Mouse (Mus musculus): ENCODE results near the gene Col1a1. TPM values are rescaled to one million over a fixed set of nuclear protein-coding genes. Genes with fewer than 3 reads are reported as not detected.

Col1a1 gene
- polyA plus RNA-seq, 1 experiment from 2014 or later, result 1,157 TPM

GRCm38 (mm10) chr11:94929599-94929998 is 6.4 kb upstream of the Col1a1 start:
- WGBS, result 19% methylated on average over 9 of the region's 9 CpGs
- ATAC-seq (ENCODE audit: insufficient number of reproducible peaks, insufficient read depth, low FRiP score, low read depth), result no peak
- Histone ChIP-seq H3K27me3 (ENCODE audit: control insufficient read depth, insufficient read depth, low read length) (no peaks in the 10 kb centered on the region), H3K36me3 (ENCODE audit: control insufficient read depth, insufficient read depth, low read length) (no peaks in the 10 kb centered on the region), H3K9me3 (ENCODE audit: control insufficient read depth, low read depth, low read length) (no peaks in the 10 kb centered on the region), H3K27ac (ENCODE audit: low read length) (peak overlapping the region; percentile 96), H3K9ac (replicated peaks; ENCODE audit: low read depth, low read length) (no peak overlapping the region), H3K4me2 (replicated peaks; ENCODE audit: low read depth, low read length) (peak overlapping the region; percentile 32; the same call in 1 of the 2 replicates), H3K4me1 (ENCODE audit: control insufficient read depth, insufficient read depth, low read length) (peaks cover 56% of the 10 kb centered on the region), H3K4me3 (ENCODE audit: low read depth, low read length) (no peak overlapping the region)

DNA sequence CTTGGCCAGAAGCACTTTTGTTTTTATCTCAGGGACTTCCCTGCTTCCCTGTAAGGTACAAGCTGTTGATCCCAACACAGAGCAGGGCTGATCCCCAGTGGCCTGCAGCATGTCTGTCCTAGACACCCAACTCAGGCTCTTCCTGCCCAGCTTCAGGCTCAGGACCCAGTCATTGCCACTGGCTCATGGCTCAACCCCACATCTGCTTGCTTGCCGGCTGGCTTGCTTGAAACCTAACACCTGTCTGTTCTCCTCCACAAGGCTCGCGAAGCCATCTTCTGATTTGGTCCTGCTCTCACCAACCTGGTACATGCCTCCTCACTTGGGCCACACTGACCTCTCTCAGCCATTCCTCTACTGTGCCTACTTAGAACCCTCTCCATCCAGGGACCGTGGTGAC is 5.9 kb upstream of the Col1a1 start:
- H3K4me2 ChIP-seq (replicated peaks; ENCODE audit: low read depth, low read length), result no peak overlapping the region
- 23% methylated on average over 4 of the region's 4 CpGs for WGBS

GRCm38 (mm10) chr11:94933584-94933983 is 2.4 kb upstream of the Col1a1 start:
- H3K27me3 ChIP-seq (ENCODE audit: control insufficient read depth, insufficient read depth, low read length), result no peaks in the 10 kb centered on the region
- H3K36me3 ChIP-seq (ENCODE audit: control insufficient read depth, insufficient read depth, low read length), result peaks cover 4% of the 10 kb centered on the region; the same call in 1 of the 2 replicates
- no peaks in the 10 kb centered on the region for H3K9me3 ChIP-seq (ENCODE audit: control insufficient read depth, low read depth, low read length)
- H3K27ac ChIP-seq (ENCODE audit: low read length), result peak overlapping the region; percentile 96
- no peak overlapping the region for H3K9ac ChIP-seq (replicated peaks; ENCODE audit: low read depth, low read length)
- H3K4me3 ChIP-seq (ENCODE audit: low read depth, low read length), result no peak overlapping the region
- H3K4me2 ChIP-seq (replicated peaks; ENCODE audit: low read depth, low read length), result peak overlapping the region; percentile 28; the same call in 1 of the 2 replicates
- ATAC-seq (ENCODE audit: insufficient number of reproducible peaks, insufficient read depth, low FRiP score, low read depth), result no peak
- WGBS, result 6% methylated on average over 8 of the region's 8 CpGs
- peaks cover 47% of the 10 kb centered on the region for H3K4me1 ChIP-seq (ENCODE audit: control insufficient read depth, insufficient read depth, low read length)

More for the DNA sequence above, 5.9 kb upstream of the Col1a1 start:
- H3K4me3 ChIP-seq (ENCODE audit: low read depth, low read length), result no peak overlapping the region
- no peak for ATAC-seq (ENCODE audit: insufficient number of reproducible peaks, insufficient read depth, low FRiP score, low read depth)
- peaks cover 61% of the 10 kb centered on the region for H3K4me1 ChIP-seq (ENCODE audit: control insufficient read depth, insufficient read depth, low read length)
- H3K27ac ChIP-seq (ENCODE audit: low read length), result peak overlapping the region; percentile 96
- no peaks in the 10 kb centered on the region for H3K27me3 ChIP-seq (ENCODE audit: control insufficient read depth, insufficient read depth, low read length)
- no peak overlapping the region for H3K9ac ChIP-seq (replicated peaks; ENCODE audit: low read depth, low read length)
- no peaks in the 10 kb centered on the region for H3K36me3 ChIP-seq (ENCODE audit: control insufficient read depth, insufficient read depth, low read length)
- H3K9me3 ChIP-seq (ENCODE audit: control insufficient read depth, low read depth, low read length), result no peaks in the 10 kb centered on the region

DNA sequence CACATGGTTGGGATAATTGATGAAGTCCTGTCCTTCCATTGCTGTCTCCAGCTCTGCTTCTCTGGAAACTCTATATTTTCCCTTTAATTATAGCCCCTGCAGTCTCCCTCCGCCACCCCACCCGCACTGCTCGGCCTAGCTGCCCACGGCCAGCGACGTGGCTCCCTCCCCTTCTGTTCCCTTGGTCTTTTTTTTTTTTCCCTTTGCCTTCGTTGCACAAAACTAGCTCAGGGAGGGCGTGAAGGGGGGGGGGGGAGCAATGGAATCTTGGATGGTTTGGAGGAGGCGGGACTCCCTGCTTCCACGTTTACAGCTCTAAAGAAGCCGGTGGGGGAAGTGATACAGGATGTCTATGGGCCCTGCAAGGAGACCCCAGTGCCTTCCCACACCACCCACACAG is 1.5 kb upstream of the Col1a1 start:
- Histone ChIP-seq H3K9ac (replicated peaks; ENCODE audit: low read depth, low read length) (no peak overlapping the region), H3K9me3 (ENCODE audit: control insufficient read depth, low read depth, low read length) (no peaks in the 10 kb centered on the region), H3K4me2 (replicated peaks; ENCODE audit: low read depth, low read length) (peak overlapping the region; percentile 20), H3K27ac (ENCODE audit: low read length) (peak overlapping the region; percentile 96), H3K4me3 (ENCODE audit: low read depth, low read length) (no peak overlapping the region), H3K27me3 (ENCODE audit: control insufficient read depth, insufficient read depth, low read length) (no peaks in the 10 kb centered on the region), H3K4me1 (ENCODE audit: control insufficient read depth, insufficient read depth, low read length) (peaks cover 43% of the 10 kb centered on the region), H3K36me3 (ENCODE audit: control insufficient read depth, insufficient read depth, low read length) (peaks cover 13% of the 10 kb centered on the region)
- ATAC-seq (ENCODE audit: insufficient number of reproducible peaks, insufficient read depth, low FRiP score, low read depth), result no peak
- WGBS, result 17% methylated on average over 11 of the region's 11 CpGs

- no peaks in the 10 kb centered on the region for H3K27me3 ChIP-seq (ENCODE audit: control insufficient read depth, insufficient read depth, low read length)
- WGBS, result 2% methylated on average over 17 of the region's 17 CpGs
- peak overlapping the region; percentile 92 for H3K9ac ChIP-seq (replicated peaks; ENCODE audit: low read depth, low read length)
- H3K4me1 ChIP-seq (ENCODE audit: control insufficient read depth, insufficient read depth, low read length), result peaks cover 38% of the 10 kb centered on the region
- H3K27ac ChIP-seq (ENCODE audit: low read length), result peak overlapping the region; percentile 96
- peak overlapping the region; percentile 53 for H3K4me3 ChIP-seq (ENCODE audit: low read depth, low read length)
- no peaks in the 10 kb centered on the region for H3K9me3 ChIP-seq (ENCODE audit: control insufficient read depth, low read depth, low read length)
- ATAC-seq (ENCODE audit: insufficient number of reproducible peaks, insufficient read depth, low FRiP score, low read depth), result peak; percentile 63
- peak overlapping the region; percentile 78 for H3K4me2 ChIP-seq (replicated peaks; ENCODE audit: low read depth, low read length)
- peaks cover 36% of the 10 kb centered on the region for H3K36me3 ChIP-seq (ENCODE audit: control insufficient read depth, insufficient read depth, low read length)
These were observed 849 bp downstream of the Col1a1 start for GRCm38 (mm10) chr11:94936851-94937295.

GRCm38 (mm10) chr11:94937335-94937781 is 1.3 kb downstream of the Col1a1 start:
- H3K9ac ChIP-seq (replicated peaks; ENCODE audit: low read depth, low read length), result peak overlapping the region; percentile 51
- WGBS, result 0% methylated on average over 18 of the region's 18 CpGs
- peak; percentile 46 for ATAC-seq (ENCODE audit: insufficient number of reproducible peaks, insufficient read depth, low FRiP score, low read depth)
- H3K4me2 ChIP-seq (replicated peaks; ENCODE audit: low read depth, low read length), result peak overlapping the region; percentile 78
- H3K4me1 ChIP-seq (ENCODE audit: control insufficient read depth, insufficient read depth, low read length), result peaks cover 38% of the 10 kb centered on the region
- H3K36me3 ChIP-seq (ENCODE audit: control insufficient read depth, insufficient read depth, low read length), result peaks cover 41% of the 10 kb centered on the region
- no peaks in the 10 kb centered on the region for H3K27me3 ChIP-seq (ENCODE audit: control insufficient read depth, insufficient read depth, low read length)
- peak overlapping the region; percentile 96 for H3K27ac ChIP-seq (ENCODE audit: low read length)
- H3K9me3 ChIP-seq (ENCODE audit: control insufficient read depth, low read depth, low read length), result no peaks in the 10 kb centered on the region
- peak overlapping the region; percentile 53 for H3K4me3 ChIP-seq (ENCODE audit: low read depth, low read length)

DNA sequence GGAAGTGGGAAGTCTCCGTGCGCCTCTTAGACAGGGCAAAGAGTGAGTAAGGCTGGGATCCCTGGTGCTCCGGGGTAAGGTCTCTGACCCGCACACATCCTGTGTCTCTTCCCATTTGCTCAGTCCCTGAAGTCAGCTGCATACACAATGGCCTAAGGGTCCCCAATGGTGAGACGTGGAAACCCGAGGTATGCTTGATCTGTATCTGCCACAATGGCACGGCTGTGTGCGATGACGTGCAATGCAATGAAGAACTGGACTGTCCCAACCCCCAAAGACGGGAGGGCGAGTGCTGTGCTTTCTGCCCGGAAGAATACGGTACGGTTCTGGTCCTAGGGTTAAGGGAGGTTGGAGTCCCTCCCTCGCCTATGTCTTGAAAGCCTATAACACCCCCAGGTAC is 1.8 kb downstream of the Col1a1 start:
- Histone ChIP-seq H3K4me2 (replicated peaks; ENCODE audit: low read depth, low read length) (peak overlapping the region; percentile 78), H3K27me3 (ENCODE audit: control insufficient read depth, insufficient read depth, low read length) (no peaks in the 10 kb centered on the region), H3K9me3 (ENCODE audit: control insufficient read depth, low read depth, low read length) (no peaks in the 10 kb centered on the region), H3K9ac (replicated peaks; ENCODE audit: low read depth, low read length) (peak overlapping the region; percentile 51), H3K4me3 (ENCODE audit: low read depth, low read length) (peak overlapping the region; percentile 53), H3K4me1 (ENCODE audit: control insufficient read depth, insufficient read depth, low read length) (peaks cover 35% of the 10 kb centered on the region), H3K36me3 (ENCODE audit: control insufficient read depth, insufficient read depth, low read length) (peaks cover 45% of the 10 kb centered on the region), H3K27ac (ENCODE audit: low read length) (peak overlapping the region; percentile 96)
- WGBS, result 3% methylated on average over 15 of the region's 15 CpGs
- no peak; the same call in 1 of the 2 replicates for ATAC-seq (ENCODE audit: insufficient number of reproducible peaks, insufficient read depth, low FRiP score, low read depth)

GRCm38 (mm10) chr11:94938296-94938695 is 2.3 kb downstream of the Col1a1 start:
- Histone ChIP-seq H3K27ac (ENCODE audit: low read length) (peak overlapping the region; percentile 96; the same call in 1 of the 2 replicates), H3K4me1 (ENCODE audit: control insufficient read depth, insufficient read depth, low read length) (peaks cover 31% of the 10 kb centered on the region), H3K9ac (replicated peaks; ENCODE audit: low read depth, low read length) (peak overlapping the region; percentile 51), H3K27me3 (ENCODE audit: control insufficient read depth, insufficient read depth, low read length) (no peaks in the 10 kb centered on the region), H3K4me2 (replicated peaks; ENCODE audit: low read depth, low read length) (peak overlapping the region; percentile 78), H3K4me3 (ENCODE audit: low read depth, low read length) (peak overlapping the region; percentile 53), H3K9me3 (ENCODE audit: control insufficient read depth, low read depth, low read length) (no peaks in the 10 kb centered on the region), H3K36me3 (ENCODE audit: control insufficient read depth, insufficient read depth, low read length) (peaks cover 50% of the 10 kb centered on the region)
- 28% methylated on average over 9 of the region's 9 CpGs for WGBS
- no peak for ATAC-seq (ENCODE audit: insufficient number of reproducible peaks, insufficient read depth, low FRiP score, low read depth)

- Histone ChIP-seq H3K36me3 (ENCODE audit: control insufficient read depth, insufficient read depth, low read length) (peaks cover 59% of the 10 kb centered on the region), H3K4me3 (ENCODE audit: low read depth, low read length) (peak overlapping the region; percentile 53), H3K27me3 (ENCODE audit: control insufficient read depth, insufficient read depth, low read length) (no peaks in the 10 kb centered on the region), H3K4me1 (ENCODE audit: control insufficient read depth, insufficient read depth, low read length) (peaks cover 26% of the 10 kb centered on the region), H3K27ac (ENCODE audit: low read length) (peak overlapping the region; percentile 63; the same call in 1 of the 2 replicates), H3K4me2 (replicated peaks; ENCODE audit: low read depth, low read length) (peak overlapping the region; percentile 78), H3K9ac (replicated peaks; ENCODE audit: low read depth, low read length) (peak overlapping the region; percentile 0; the same call in 1 of the 2 replicates), H3K9me3 (ENCODE audit: control insufficient read depth, low read depth, low read length) (no peaks in the 10 kb centered on the region)
- WGBS, result 22% methylated on average over 4 of the region's 4 CpGs
- ATAC-seq (ENCODE audit: insufficient number of reproducible peaks, insufficient read depth, low FRiP score, low read depth), result no peak
These were observed 3.3 kb downstream of the Col1a1 start for GRCm38 (mm10) chr11:94939280-94939679.
